Mouse (Mus musculus): ENCODE results near the gene Ncoa7. TPM values are rescaled to one million over a fixed set of nuclear protein-coding genes. Genes with fewer than 3 reads are reported as not detected.
A peak's percentile ranks its signal among the peaks of the same experiment; 100 is the strongest.

Gene Ncoa7
- total and polyA plus RNA-seq, 2 experiments from 2014 or later, result 1.3 to 6.5 TPM

DNA sequence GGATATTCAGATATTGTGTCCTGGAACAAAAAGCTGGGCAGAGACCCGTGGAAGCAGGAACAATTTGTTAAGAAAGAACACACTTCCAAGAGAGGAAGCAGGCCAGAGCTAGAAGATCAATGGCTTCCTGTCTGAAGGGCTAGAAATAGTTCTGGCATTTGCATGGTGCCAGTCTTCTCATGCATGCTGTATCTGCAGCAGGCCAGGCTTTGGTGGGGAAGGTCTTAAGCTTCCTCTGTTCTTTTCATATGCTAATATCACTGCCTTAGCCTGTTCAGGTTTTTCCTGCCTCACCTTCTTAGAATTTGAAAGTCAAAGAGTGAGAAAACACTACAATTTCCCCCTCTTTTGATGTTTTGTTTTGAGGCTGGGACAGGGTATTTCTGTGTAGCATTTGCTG is 175.6 kb downstream of the Ncoa7 start:
- TF ChIP-seq EP300 (IDR thresholded peaks at IDR 0.05; ENCODE audit: low read depth), result no peak
- H3K27me3 ChIP-seq (ENCODE audit: control insufficient read depth, insufficient read depth, low read length), result no peaks in the 10 kb centered on the region
- H3K4me1 ChIP-seq (ENCODE audit: control insufficient read depth, insufficient read depth), result no peaks in the 10 kb centered on the region
- ATAC-seq (ENCODE audit: insufficient read depth, low read depth) (no peak), DNase-seq (ENCODE audit: low spot score) (no peak)
- WGBS, result 30% methylated on average over 1 of the region's 1 CpGs
- H3K36me3 ChIP-seq (replicated peaks; ENCODE audit: control insufficient read depth, insufficient read depth, low read length), result no peaks in the 10 kb centered on the region
- H3K4me3 ChIP-seq (ENCODE audit: low read depth, low read length), result no peak overlapping the region
- H3K4me2 ChIP-seq (ENCODE audit: low read depth, low read length), result no peak overlapping the region
- H3K27ac ChIP-seq (ENCODE audit: low read depth), result no peak overlapping the region
- no peaks in the 10 kb centered on the region for H3K9me3 ChIP-seq (replicated peaks; ENCODE audit: control insufficient read depth, low read length)
- H3K9ac ChIP-seq (replicated peaks; ENCODE audit: low read depth, low read length), result no peak overlapping the region

DNA sequence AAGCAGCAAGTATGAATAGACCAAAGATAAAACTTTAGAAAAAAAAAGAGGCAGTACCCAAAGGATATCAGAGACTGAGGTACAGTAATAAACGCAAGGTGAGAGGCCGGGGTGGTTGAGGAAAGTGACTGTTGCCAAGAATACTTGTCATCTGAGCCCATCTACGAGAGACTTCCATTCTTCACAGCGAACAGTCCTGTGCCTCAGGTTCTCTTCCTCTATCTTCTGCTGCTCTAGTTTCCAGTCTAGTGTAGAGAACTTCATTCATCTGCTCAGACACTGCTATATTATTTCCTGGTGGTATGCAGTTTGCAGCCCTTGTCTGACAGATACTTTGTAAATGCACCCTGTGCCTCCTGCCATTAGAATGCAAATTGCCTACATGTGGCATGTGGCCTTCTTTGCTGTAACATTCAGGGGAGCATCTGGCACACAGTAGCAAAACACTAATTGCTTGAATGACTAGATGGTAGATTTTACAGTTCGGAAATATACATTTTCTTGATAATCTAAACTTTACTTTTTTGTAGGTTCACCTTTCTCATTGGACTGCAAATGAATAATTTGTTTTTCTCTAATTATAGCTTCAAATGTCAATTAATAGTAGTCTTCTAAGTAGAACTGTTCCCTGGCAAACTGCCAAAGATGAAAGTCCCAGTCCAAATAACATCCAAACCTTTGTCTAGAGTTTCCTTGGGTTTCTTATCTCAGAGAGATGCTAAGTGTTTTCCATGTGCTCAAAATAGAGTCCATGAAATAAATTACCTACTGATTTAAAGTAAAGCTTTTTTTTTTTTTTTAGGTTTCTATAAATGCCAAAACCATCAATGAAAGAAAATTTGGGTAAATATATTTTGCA is 178.7 kb downstream of the Ncoa7 start:
- WGBS, result 45% methylated on average over 5 of the region's 5 CpGs
- no peaks in the 10 kb centered on the region for H3K27me3 ChIP-seq (ENCODE audit: control insufficient read depth, insufficient read depth, low read length)
- TF ChIP-seq CTCF (IDR thresholded peaks at IDR 0.05; ENCODE audit: low read depth) (no peak), EP300 (IDR thresholded peaks at IDR 0.05; ENCODE audit: low read depth) (no peak)

DNA sequence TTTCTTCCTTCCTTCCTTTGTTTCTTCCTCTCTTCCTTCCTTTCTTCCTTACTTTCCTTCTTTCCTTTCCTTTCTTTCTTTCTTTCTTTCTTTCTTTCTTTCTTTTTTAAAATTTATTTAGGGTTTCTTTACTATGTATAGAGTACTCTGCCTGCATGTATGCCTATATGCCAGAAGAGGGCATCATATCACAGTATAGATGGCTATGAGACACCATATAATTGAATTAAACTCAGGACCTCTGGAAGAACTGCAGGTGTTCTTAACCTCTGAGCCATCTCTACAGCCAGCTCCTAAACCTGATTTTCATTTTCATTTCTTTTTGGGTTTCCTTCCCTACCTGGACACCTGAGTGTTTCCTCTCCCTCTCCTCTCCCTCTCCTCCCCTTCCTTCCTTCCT is 180.2 kb downstream of the Ncoa7 start:
- ATAC-seq (ENCODE audit: insufficient read depth, low read depth) (no peak), DNase-seq (ENCODE audit: low spot score) (peak; percentile 56)
- Histone ChIP-seq H3K4me3 (ENCODE audit: low read depth, low read length) (no peak overlapping the region), H3K27me3 (ENCODE audit: control insufficient read depth, insufficient read depth, low read length) (no peaks in the 10 kb centered on the region), H3K27ac (ENCODE audit: low read depth) (no peak overlapping the region), H3K4me2 (ENCODE audit: low read depth, low read length) (no peak overlapping the region), H3K9ac (replicated peaks; ENCODE audit: low read depth, low read length) (no peak overlapping the region), H3K36me3 (replicated peaks; ENCODE audit: control insufficient read depth, insufficient read depth, low read length) (no peaks in the 10 kb centered on the region), H3K4me1 (ENCODE audit: control insufficient read depth, insufficient read depth) (no peaks in the 10 kb centered on the region), H3K9me3 (replicated peaks; ENCODE audit: control insufficient read depth, low read length) (no peaks in the 10 kb centered on the region)
- TF ChIP-seq EP300 (IDR thresholded peaks at IDR 0.05; ENCODE audit: low read depth) (no peak), CTCF (IDR thresholded peaks at IDR 0.05; ENCODE audit: low read depth) (no peak)

More for the DNA sequence above, 178.7 kb downstream of the Ncoa7 start:
- Histone ChIP-seq H3K4me3 (ENCODE audit: low read depth, low read length) (no peak overlapping the region), H3K4me2 (ENCODE audit: low read depth, low read length) (no peak overlapping the region), H3K9ac (replicated peaks; ENCODE audit: low read depth, low read length) (0 out of 2 replicates have a peak overlapping the region, but pooled peaks have one; percentile 3), H3K27ac (ENCODE audit: low read depth) (peak overlapping the region; percentile 17; the same call in 1 of the 2 replicates), H3K9me3 (replicated peaks; ENCODE audit: control insufficient read depth, low read length) (no peaks in the 10 kb centered on the region), H3K4me1 (ENCODE audit: control insufficient read depth, insufficient read depth) (no peaks in the 10 kb centered on the region), H3K36me3 (replicated peaks; ENCODE audit: control insufficient read depth, insufficient read depth, low read length) (no peaks in the 10 kb centered on the region)
- ATAC-seq (ENCODE audit: insufficient read depth, low read depth) (no peak), DNase-seq (ENCODE audit: low spot score) (no peak)

DNA sequence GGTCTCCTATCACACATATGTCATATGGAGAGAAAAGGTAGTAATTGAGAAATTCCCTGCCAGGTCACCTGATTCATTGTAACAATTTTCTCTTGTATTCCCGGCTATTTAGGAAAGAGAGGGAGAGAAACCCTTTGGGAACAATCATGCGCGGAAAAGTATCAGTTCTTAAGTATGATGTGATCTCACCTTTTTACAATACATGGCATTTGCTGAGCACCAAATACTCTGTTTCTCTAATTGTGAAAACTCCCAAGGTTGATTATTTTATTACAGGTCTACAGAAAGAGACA is 184.3 kb downstream of the Ncoa7 start:
- Histone ChIP-seq H3K4me1 (ENCODE audit: control insufficient read depth, insufficient read depth) (no peaks in the 10 kb centered on the region), H3K36me3 (replicated peaks; ENCODE audit: control insufficient read depth, insufficient read depth, low read length) (no peaks in the 10 kb centered on the region), H3K9ac (replicated peaks; ENCODE audit: low read depth, low read length) (peak overlapping the region; percentile 67), H3K9me3 (replicated peaks; ENCODE audit: control insufficient read depth, low read length) (no peaks in the 10 kb centered on the region), H3K4me3 (ENCODE audit: low read depth, low read length) (peak overlapping the region; percentile 71), H3K27me3 (ENCODE audit: control insufficient read depth, insufficient read depth, low read length) (no peaks in the 10 kb centered on the region), H3K27ac (ENCODE audit: low read depth) (peak overlapping the region; percentile 99), H3K4me2 (ENCODE audit: low read depth, low read length) (peak overlapping the region; percentile 65)
- DNase-seq (ENCODE audit: low spot score), result no peak
- no peak for TF ChIP-seq EP300 (IDR thresholded peaks at IDR 0.05; ENCODE audit: low read depth)
- no peak for TF ChIP-seq CTCF (IDR thresholded peaks at IDR 0.05; ENCODE audit: low read depth)
- WGBS, result 39% methylated on average over 3 of the region's 3 CpGs
- no peak for ATAC-seq (ENCODE audit: insufficient read depth, low read depth)

DNA sequence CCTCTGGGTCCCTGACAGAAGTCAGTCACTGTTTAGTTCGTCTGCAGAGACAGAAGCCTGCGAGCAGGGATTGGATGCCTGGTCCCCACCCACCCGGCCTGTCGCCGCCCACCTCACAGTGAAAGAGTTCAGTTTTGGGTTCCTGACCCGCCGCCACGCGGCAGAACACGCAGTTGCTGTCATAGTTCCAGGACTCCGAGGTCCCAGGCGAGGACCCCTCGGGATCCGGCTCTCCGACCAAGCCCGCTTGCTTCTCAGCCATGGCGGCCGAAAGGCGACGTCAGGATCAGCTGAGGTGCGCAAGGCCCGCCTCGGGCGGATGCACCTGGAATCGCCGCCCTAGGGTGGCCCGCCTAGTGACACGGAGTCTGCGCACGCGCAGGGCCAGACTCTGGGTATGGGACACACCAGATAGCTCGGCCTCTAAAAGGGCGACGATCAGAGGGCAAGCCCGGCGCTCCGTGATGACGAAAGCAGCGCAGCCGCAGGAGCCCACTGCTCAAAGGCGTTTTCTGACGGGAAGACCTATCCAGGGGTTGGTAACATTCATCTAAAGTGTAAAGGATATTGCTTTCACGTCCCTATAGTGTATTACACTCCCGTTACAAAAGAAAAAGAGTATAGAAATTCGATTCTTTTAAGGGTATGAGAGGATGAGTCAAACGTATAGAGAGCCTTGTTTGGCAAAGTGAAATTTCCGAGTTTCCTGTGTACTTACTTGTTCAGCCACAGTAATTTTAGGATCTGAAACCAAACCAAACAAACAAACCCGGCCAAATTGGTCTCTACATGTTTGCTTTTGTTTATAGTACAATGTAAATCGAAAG is 184.8 kb downstream of the Ncoa7 start:
- peak overlapping the region; percentile 67 for H3K9ac ChIP-seq (replicated peaks; ENCODE audit: low read depth, low read length)
- H3K36me3 ChIP-seq (replicated peaks; ENCODE audit: control insufficient read depth, insufficient read depth, low read length), result peaks cover 2% of the 10 kb centered on the region; the same call in 1 of the 2 replicates
- DNase-seq (ENCODE audit: low spot score), result peak; percentile 97
- peak overlapping the region; percentile 99 for H3K27ac ChIP-seq (ENCODE audit: low read depth)
- peak overlapping the region; percentile 71 for H3K4me3 ChIP-seq (ENCODE audit: low read depth, low read length)
- WGBS, result 2% methylated on average over 49 of the region's 49 CpGs
- H3K27me3 ChIP-seq (ENCODE audit: control insufficient read depth, insufficient read depth, low read length), result no peaks in the 10 kb centered on the region
- H3K4me2 ChIP-seq (ENCODE audit: low read depth, low read length), result peak overlapping the region; percentile 79
- no peaks in the 10 kb centered on the region for H3K4me1 ChIP-seq (ENCODE audit: control insufficient read depth, insufficient read depth)
- H3K9me3 ChIP-seq (replicated peaks; ENCODE audit: control insufficient read depth, low read length), result no peaks in the 10 kb centered on the region
- peak; percentile 100 for ATAC-seq (ENCODE audit: insufficient read depth, low read depth)
- TF ChIP-seq CTCF (IDR thresholded peaks at IDR 0.05; ENCODE audit: low read depth), result peak; percentile 13; the same call in 1 of the 2 replicates
- TF ChIP-seq EP300 (IDR thresholded peaks at IDR 0.05; ENCODE audit: low read depth), result peak; percentile 83

All from heart, postnatal 0 days (tissue).